Mouse (Mus musculus) right cerebral cortex, postnatal 36 days (tissue): Measurements from ENCODE around the gene Mcam.

ENCODE experiments used
- DNase-seq, 2 experiments: peaks; one replicate each; pipeline ENCODE4 v3.0.0; 2022; ENCODE audit warnings: low spot score in 2 of 2, mixed read lengths in 1 of 2

Gene Mcam

DNA sequence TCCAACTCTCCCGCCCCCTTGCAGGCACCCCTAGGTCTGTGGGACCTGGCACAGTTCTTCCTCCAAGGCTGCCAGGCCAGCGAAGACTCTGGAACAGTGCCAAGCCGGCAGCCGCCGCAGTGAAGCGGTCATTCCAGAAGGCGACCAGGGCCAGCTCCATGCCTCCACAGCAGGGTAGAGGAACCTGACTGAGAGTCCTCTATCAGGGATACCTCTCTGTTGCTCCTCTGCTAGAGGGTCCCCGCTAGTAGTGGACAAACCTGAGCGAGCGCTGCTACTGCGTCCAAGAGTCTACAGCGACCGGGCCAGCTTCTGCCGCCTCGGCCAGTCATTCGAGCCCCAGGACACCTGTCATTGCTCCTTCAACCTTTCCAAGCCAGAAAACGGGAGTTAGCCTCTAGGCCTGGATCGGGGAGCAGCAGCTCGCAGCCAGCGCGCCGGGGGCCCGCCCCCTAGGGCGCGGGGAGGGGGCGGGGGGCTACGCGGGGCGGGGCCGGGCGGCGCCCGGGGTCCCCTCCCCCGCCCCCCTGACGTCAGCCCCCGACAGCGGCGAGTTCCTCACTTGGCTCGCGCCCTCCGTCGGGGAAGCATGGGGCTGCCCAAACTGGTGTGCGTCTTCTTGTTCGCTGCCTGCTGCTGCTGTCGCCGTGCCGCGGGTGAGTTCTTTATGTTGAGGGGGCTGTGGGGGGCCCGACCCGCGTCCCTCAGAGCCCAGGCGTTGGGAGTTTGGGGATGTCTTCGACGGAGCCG, at the start of gene Mcam:
TSS of gene Mcam (plus strand) at position 369 of the 750 bp plus-strand sequence.
- DNase-seq = no peak

DNA sequence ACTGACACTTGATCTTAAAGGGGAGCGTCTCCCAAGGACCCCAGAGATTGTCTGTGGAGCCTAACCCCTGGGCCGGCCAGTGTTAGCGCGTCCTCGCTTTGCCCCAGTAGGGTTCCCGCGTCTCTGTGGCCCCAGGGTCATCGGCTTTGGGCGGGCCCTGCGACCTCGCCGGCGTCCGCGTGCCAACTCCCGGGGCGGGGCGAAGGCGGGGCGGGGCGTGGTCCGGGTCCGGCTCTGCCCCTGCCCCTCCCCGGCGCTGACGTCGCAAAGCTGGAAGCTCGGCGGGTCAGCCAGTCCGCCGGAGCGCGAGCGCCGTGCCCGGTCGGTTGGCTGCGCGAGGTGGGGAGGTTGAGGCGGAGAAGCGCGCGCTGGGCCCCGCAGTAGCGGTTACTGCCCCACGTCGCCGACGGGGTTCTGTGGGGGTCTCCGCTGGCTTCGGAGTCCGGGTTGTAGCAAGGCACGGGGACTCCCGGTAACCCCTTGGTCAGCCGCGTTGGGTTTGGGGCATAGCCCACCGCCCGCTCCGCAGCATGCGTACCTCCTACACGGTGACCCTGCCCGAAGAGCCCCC, 49.5 kb upstream of the Mcam start:
- DNase-seq = peak; percentile 87 to 88

- no peak for DNase-seq
Observed at GRCm38 (mm10) chr9:44085276-44085675, 49.0 kb upstream of the Mcam start.

DNA sequence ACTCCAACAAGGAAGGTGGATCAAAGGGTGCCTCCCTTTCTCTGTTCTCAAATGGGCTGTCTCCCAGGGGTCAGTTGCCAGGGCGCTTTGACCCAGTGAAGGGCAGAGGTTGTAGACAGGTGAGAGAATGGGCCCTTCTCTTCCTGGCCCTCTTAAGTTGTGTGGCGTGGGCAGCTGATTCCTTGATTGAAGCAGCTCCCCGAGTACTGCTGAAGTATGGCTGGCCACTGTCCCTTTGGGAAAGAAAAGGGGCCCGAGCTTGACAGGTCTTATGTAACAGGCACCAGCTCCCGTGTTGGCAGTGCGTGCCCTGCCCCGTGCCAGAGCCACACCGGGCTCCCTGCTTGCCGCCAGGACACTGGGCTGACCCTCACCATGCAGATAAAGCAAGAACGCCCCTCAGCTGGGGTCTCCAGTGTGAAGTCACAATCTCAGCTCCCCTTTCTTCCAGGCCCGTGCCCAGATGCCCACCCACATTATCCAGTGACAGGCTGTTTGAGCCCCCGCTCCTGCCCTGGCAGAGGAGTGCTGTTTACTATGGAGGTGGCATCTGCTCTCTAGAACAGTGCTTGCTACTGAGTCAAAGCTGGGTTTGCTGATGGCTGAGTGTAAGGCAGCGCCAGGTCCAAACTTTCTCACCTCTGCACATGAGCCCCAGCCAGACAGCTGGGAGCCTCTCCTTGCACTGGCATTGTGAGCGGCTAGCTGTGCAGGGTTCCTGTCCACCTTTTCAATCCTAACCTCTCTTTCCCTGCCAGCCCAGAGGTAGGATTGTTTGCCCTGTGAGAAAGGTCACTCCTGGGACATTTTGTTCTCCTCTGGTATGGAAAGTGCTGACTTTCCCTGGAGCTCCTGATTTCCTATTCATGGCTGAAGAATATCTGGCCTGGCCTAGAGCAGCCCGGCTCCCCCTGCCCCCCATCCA, 48.3 kb upstream of the Mcam start:
- peak; percentile 64 to 76 for DNase-seq

DNA sequence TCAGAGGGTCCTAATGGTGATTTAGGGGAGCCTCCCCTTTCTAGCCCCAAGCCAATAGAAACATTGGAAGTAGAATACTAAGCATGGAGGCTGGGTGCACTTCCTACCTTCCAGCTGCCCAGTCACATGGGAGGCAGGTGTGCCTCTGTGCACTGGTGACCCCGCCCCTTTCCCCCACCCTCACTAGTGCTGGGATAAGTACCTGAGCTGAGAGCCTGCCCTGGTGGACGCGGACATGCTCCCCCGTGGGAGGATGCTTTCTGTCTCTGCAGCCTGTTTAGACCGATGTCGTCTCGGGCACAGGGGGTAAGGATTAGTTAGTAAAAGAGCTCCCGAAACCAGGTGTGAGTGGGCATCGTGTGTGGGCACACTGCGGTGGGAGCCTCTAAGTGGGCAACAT, 47.3 kb upstream of the Mcam start:
- no peak for DNase-seq

- peak; percentile 73 to 77 for DNase-seq
Observed at GRCm38 (mm10) chr9:44087761-44088455, 46.4 kb upstream of the Mcam start.

GRCm38 (mm10) chr9:44088877-44089608, 45.2 kb upstream of the Mcam start:
- no peak for DNase-seq

- DNase-seq = peak; percentile 75 to 80
Observed at GRCm38 (mm10) chr9:44093612-44094503, 40.4 kb upstream of the Mcam start.

GRCm38 (mm10) chr9:44094737-44095136, 39.5 kb upstream of the Mcam start:
- no peak for DNase-seq

DNA sequence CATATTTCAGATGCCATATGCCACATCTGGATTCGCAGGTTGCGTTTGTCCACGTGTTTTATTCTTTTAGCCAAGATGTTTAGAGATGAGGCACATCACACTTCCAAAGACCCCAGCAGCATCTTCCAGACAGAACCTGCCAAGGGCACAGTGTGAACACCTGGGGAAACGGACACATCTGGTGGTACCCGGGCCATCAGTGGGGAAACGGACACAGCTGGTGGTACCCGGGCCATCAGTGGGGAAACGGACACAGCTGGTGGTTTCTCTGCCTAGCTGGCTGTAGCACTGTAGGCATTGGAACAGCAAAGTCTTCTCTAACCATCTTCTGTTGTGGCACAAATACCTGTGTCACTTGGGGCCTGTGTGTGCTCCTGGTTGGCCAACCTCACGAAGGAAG, 38.5 kb upstream of the Mcam start:
- no peak for DNase-seq

DNA sequence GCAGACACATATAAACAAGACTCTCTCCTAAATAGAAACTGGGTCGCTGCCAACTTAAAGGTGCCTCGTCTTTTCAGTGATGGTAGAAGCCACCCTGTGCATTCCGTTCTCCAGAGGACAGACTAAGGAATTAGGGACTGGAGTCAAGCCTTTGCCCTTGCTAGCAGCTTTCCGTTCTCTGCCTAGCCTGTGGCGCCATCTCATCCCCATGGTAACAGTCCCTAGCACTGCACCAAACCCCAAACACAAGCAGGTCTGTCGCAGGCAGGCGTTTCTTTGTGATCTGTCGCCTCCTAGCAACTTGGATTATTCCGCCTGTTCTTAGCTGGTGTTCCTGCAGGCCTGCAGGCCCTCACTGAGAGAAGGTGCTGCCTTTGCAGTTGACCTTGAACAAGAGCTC, 37.7 kb upstream of the Mcam start:
- DNase-seq = no peak

- DNase-seq = no peak
Observed at GRCm38 (mm10) chr9:44101490-44101889, 32.8 kb upstream of the Mcam start, which contains the start of gene Mfrp. Gene Mfrp, plus strand, starts transcription at chr9:44101729.

- DNase-seq = no peak
Observed at GRCm38 (mm10) chr9:44104881-44105280, 29.4 kb upstream of the Mcam start.

GRCm38 (mm10) chr9:44105781-44106180, 28.5 kb upstream of the Mcam start:
- no peak for DNase-seq

GRCm38 (mm10) chr9:44106182-44106581, 28.1 kb upstream of the Mcam start:
- DNase-seq = no peak

- DNase-seq = no peak
Observed at GRCm38 (mm10) chr9:44106596-44106995, 27.7 kb upstream of the Mcam start.

GRCm38 (mm10) chr9:44107110-44107509, 27.2 kb upstream of the Mcam start, which contains the start of gene C1qtnf5:
Gene C1qtnf5, plus strand, starts transcription at chr9:44107245.
- peak in 1 of 2 experiments; percentile 68 for DNase-seq

GRCm38 (mm10) chr9:44107557-44108179, 26.6 kb upstream of the Mcam start:
- DNase-seq = no peak

DNA sequence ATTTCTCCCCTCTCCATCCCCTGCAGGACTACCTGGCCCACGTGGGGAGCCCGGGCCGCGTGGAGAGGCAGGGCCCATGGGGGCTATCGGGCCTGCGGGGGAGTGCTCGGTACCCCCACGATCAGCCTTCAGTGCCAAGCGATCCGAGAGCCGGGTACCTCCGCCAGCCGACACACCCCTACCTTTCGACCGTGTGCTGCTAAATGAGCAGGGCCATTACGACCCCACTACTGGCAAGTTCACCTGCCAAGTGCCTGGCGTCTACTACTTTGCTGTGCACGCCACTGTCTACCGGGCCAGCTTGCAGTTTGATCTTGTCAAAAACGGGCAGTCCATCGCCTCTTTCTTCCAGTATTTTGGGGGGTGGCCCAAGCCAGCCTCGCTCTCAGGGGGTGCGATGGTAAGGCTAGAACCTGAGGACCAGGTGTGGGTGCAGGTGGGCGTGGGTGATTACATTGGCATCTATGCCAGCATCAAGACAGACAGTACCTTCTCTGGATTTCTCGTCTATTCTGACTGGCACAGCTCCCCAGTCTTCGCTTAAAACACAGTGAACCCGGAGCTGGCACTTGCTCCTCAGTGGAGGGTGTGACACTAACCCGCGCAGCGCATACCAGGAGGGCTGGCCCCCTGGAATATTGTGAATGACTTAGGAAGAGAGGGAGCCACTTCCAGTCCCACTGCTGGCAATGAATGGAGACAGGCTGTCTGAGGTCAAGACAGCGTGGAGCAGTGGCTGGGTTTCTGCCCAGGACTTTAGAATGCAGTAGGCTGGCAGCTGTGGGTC, 25.8 kb upstream of the Mcam start:
- DNase-seq = no peak
